Mouse (Mus musculus): ENCODE data around the gene Trf.

- TF ChIP-seq POLR2A (IDR thresholded peaks at IDR 0.05; ENCODE audit: low read depth, low read length) (no peak), CTCF (IDR thresholded peaks at IDR 0.05; ENCODE audit: extremely low read depth, insufficient read length, insufficient replicate concordance, low read depth, low read length) (no peak)
These were observed 45.4 kb downstream of the Trf start for GRCm38 (mm10) chr9:103184855-103185254.

All from small intestine, adult 2 months (tissue).